Mouse (Mus musculus) liver, embryonic 14.5 days (tissue): ENCODE data around the gene Eaf1. TPM values are rescaled to one million over a fixed set of nuclear protein-coding genes. Genes with fewer than 3 reads are reported as not detected.

Source experiments
- ATAC-seq: fragments of 200-750 bp; cut with Nextera tagmentation; 2 replicates; pipeline ENCODE4 v1.8.0; 2017; ENCODE audit warnings: moderate number of reproducible peaks, mild to moderate bottlenecking, moderate library complexity; ENCODE audit not compliant: insufficient read depth
- DNase-seq, 3 experiments: peaks; one replicate each; pipeline ENCODE4 v3.0.0-alpha.2; 2012 to 2013; ENCODE audit warnings: low read depth in 3 of 3, low spot score in 3 of 3
- H3K27ac ChIP-seq: fragments of 300-500 bp; sonication (generic); 2 replicates; pipeline ENCODE4 v1.5.1; 2014; ENCODE audit warnings: moderate library complexity, mild to moderate bottlenecking, control low read depth, inconsistent platforms
- H3K27me3 ChIP-seq: fragments of 300-500 bp; sonication (generic); 2 replicates; pipeline ENCODE4 v1.6.1; 2014; ENCODE audit warnings: mild to moderate bottlenecking, low read length, moderate library complexity; ENCODE audit not compliant: control insufficient read depth, insufficient read depth
- H3K36me3 ChIP-seq: fragments of 300-500 bp; sonication (generic); replicated peaks from 2 replicates; pipeline ENCODE4 v1.6.1; 2014; ENCODE audit warnings: low read depth; ENCODE audit not compliant: control insufficient read depth, insufficient read depth
- H3K4me1 ChIP-seq, 2 experiments: fragments of 200-500 bp in 1 of 2; fragments of 300-500 bp in 1 of 2; sonication (generic) in 1 of 2; replicated peaks; 2 replicates each; pipeline ENCODE4 v1.6.1; 2012 to 2014; ENCODE audit warnings: antibody characterized with exemption in 1 of 2, inconsistent platforms in 1 of 2, low read length in 1 of 2; ENCODE audit not compliant: control insufficient read depth in 2 of 2, insufficient read depth in 2 of 2
- H3K4me2 ChIP-seq: fragments of 300-500 bp; sonication (generic); 2 replicates; pipeline ENCODE4 v1.6.1; 2014; ENCODE audit warnings: low read depth, mild to moderate bottlenecking, control low read depth, moderate library complexity
- H3K4me3 ChIP-seq, 2 experiments: fragments of 200-500 bp in 1 of 2; fragments of 300-500 bp in 1 of 2; sonication (generic) in 1 of 2; 2 replicates each; pipeline ENCODE4 v1.5.1; 2012 to 2014; ENCODE audit warnings: low read depth in 2 of 2, low read length in 2 of 2, mild to moderate bottlenecking in 2 of 2, control low read depth in 1 of 2, inconsistent platforms in 1 of 2, moderate library complexity in 1 of 2; ENCODE audit not compliant: insufficient read depth in 1 of 2
- H3K9ac ChIP-seq: fragments of 300-500 bp; sonication (generic); replicated peaks from 2 replicates; pipeline ENCODE4 v1.6.1; 2014; ENCODE audit warnings: mild to moderate bottlenecking, control low read depth, moderate library complexity
- H3K9me3 ChIP-seq: fragments of 300-500 bp; sonication (generic); 2 replicates; pipeline ENCODE4 v1.6.1; 2016; ENCODE audit warnings: low read length, mixed read lengths; ENCODE audit not compliant: control insufficient read depth
- CTCF ChIP-seq: IDR thresholded peaks from 2 replicates; pipeline ENCODE4 v1.5.1; 2016; ENCODE audit warnings: antibody characterized with exemption, low read depth, control low read depth
- EP300 ChIP-seq: IDR thresholded peaks from 2 replicates; pipeline ENCODE4 v1.6.1; 2016; ENCODE audit warnings: antibody characterized with exemption, low read depth
- WGBS: fragments of 180-500 bp; shearing (Covaris S2); extraction: QIAGEN DNeasy Blood & Tissue Kit; methylation state at CpG from one replicate; pipeline ENCODE4 v1.1.7; 2014; ENCODE audit not compliant: insufficient replicate concordance; 5-methylcytosine and 5-hydroxymethylcytosine counted together
- polyA plus RNA-seq, 2 experiments: library from polyadenylated mRNA; depleted of rRNA in 1 of 2; stranded (reverse) in 1 of 2; unstranded in 1 of 2; fragments of >200 nt; fragmentation: Nextera tagmentation in 1 of 2; extraction: Ambion mirVana in 1 of 2; gene quantifications; 2 replicates each; pipeline versions ENCODE4 v1.2.1 to v1.2.3; 2012 to 2014

The Eaf1 gene
- polyA plus RNA-seq, 2 experiments = 20.9 to 23.0 TPM

- no peak for DNase-seq
- no peaks in the 10 kb centered on the region for H3K27me3 ChIP-seq
- no peak overlapping the region for H3K4me3 ChIP-seq
- 33% methylated on average over 3 of the region's 3 CpGs for WGBS
- ATAC-seq = no peak
- H3K4me1 ChIP-seq = no peaks in the 10 kb centered on the region
- no peaks in the 10 kb centered on the region for H3K36me3 ChIP-seq
- no peaks in the 10 kb centered on the region for H3K9me3 ChIP-seq
- TF ChIP-seq CTCF = peak; percentile 49; the same call in 1 of the 2 replicates
- TF ChIP-seq EP300 = no peak
- peak overlapping the region; percentile 23; the same call in 1 of the 2 replicates for H3K4me2 ChIP-seq
- H3K27ac ChIP-seq = no peak overlapping the region
- H3K9ac ChIP-seq = no peak overlapping the region
Measured at GRCm38 (mm10) chr14:31519165-31519564, 25.0 kb downstream of the Eaf1 start.

GRCm38 (mm10) chr14:31521318-31521717 lies 27.1 kb downstream of the Eaf1 start:
- DNase-seq = no peak
- ATAC-seq = no peak
- no peak overlapping the region for H3K4me2 ChIP-seq
- H3K9ac ChIP-seq = no peak overlapping the region
- H3K36me3 ChIP-seq = no peaks in the 10 kb centered on the region
- no peak overlapping the region for H3K27ac ChIP-seq
- H3K9me3 ChIP-seq = no peaks in the 10 kb centered on the region
- no peaks in the 10 kb centered on the region for H3K27me3 ChIP-seq
- H3K4me1 ChIP-seq = no peaks in the 10 kb centered on the region
- 57% methylated on average over 2 of the region's 2 CpGs for WGBS
- TF ChIP-seq EP300 = no peak
- no peak for TF ChIP-seq CTCF
- H3K4me3 ChIP-seq = no peak overlapping the region

GRCm38 (mm10) chr14:31525040-31525810 lies 31.0 kb downstream of the Eaf1 start:
- no peak overlapping the region for H3K27ac ChIP-seq
- WGBS = 51% methylated on average over 7 of the region's 7 CpGs
- no peaks in the 10 kb centered on the region for H3K36me3 ChIP-seq
- no peak overlapping the region for H3K4me2 ChIP-seq
- no peaks in the 10 kb centered on the region; a peak in 1 of 4 replicates for H3K4me1 ChIP-seq
- H3K27me3 ChIP-seq = no peaks in the 10 kb centered on the region
- H3K9me3 ChIP-seq = no peaks in the 10 kb centered on the region
- no peak for ATAC-seq
- DNase-seq = no peak
- no peak overlapping the region for H3K9ac ChIP-seq
- TF ChIP-seq CTCF = no peak
- TF ChIP-seq EP300 = no peak
- no peak overlapping the region for H3K4me3 ChIP-seq

GRCm38 (mm10) chr14:31530847-31531246 lies 36.6 kb downstream of the Eaf1 start:
- TF ChIP-seq EP300 (no peak), CTCF (no peak)
- Histone ChIP-seq H3K9ac (no peak overlapping the region), H3K4me2 (no peak overlapping the region), H3K36me3 (no peaks in the 10 kb centered on the region), H3K4me1 (peaks cover 0 to 17% of the 10 kb centered on the region in 2 experiments; a peak in 3 of 4 replicates), H3K27me3 (no peaks in the 10 kb centered on the region), H3K9me3 (no peaks in the 10 kb centered on the region), H3K27ac (peak overlapping the region; percentile 33; the same call in 1 of the 2 replicates), H3K4me3 (no peak overlapping the region)
- ATAC-seq (no peak), DNase-seq (peak in 1 of 3 experiments; percentile 9)
- WGBS = 54% methylated on average over 4 of the region's 4 CpGs

GRCm38 (mm10) chr14:31531506-31532148 lies 37.4 kb downstream of the Eaf1 start:
- Histone ChIP-seq H3K27me3 (no peaks in the 10 kb centered on the region), H3K9me3 (no peaks in the 10 kb centered on the region), H3K36me3 (no peaks in the 10 kb centered on the region), H3K27ac (no peak overlapping the region; the same call in 1 of the 2 replicates), H3K9ac (no peak overlapping the region), H3K4me2 (no peak overlapping the region), H3K4me3 (no peak overlapping the region), H3K4me1 (peaks cover 0 to 17% of the 10 kb centered on the region in 2 experiments; a peak in 3 of 4 replicates)
- ATAC-seq (no peak), DNase-seq (no peak)
- WGBS = 27% methylated on average over 12 of the region's 12 CpGs
- TF ChIP-seq CTCF = no peak
- no peak for TF ChIP-seq EP300
